Mouse (Mus musculus) C2C12 (cell line): Measurements from ENCODE around the gene Mef2a.

Source experiments
- CTCF ChIP-seq: IDR thresholded peaks from one replicate; pipeline ENCODE4 v1.5.1; 2011; ENCODE audit not compliant: control insufficient read depth, insufficient read depth, insufficient read length
- FOSL1 ChIP-seq: IDR thresholded peaks from one replicate; pipeline ENCODE4 v1.8.0; 2011; ENCODE audit warnings: mild to moderate bottlenecking, low read length; ENCODE audit not compliant: poor library complexity, insufficient read depth, severe bottlenecking

- TF ChIP-seq CTCF (peak; percentile 32), FOSL1 (no peak)
Measured at GRCm38 (mm10) chr7:67228891-67229602, 143.6 kb downstream of the Mef2a start.
